Mouse (Mus musculus) heart, embryonic 10.5 days (tissue): ENCODE measurements around the gene Tubb2b. TPM values are rescaled to one million over a fixed set of nuclear protein-coding genes. Genes with fewer than 3 reads are reported as not detected.

Experiments used
- DNase-seq: peaks from one replicate; pipeline ENCODE4 v3.0.0-alpha.2; 2017; ENCODE audit warnings: low spot score
- H3K27ac ChIP-seq: fragments of 300-500 bp; sonication (generic); 2 replicates; pipeline ENCODE4 v1.5.1; 2016; ENCODE audit warnings: mild to moderate bottlenecking
- H3K27me3 ChIP-seq: fragments of 300-500 bp; sonication (generic); 2 replicates; pipeline ENCODE4 v1.6.1; 2016; ENCODE audit warnings: mild to moderate bottlenecking; ENCODE audit not compliant: poor library complexity, insufficient read depth, severe bottlenecking
- H3K36me3 ChIP-seq: fragments of 300-500 bp; sonication (generic); 2 replicates; pipeline ENCODE4 v1.6.1; 2016; ENCODE audit warnings: mild to moderate bottlenecking, moderate library complexity
- H3K4me1 ChIP-seq: fragments of 300-500 bp; sonication (generic); 2 replicates; pipeline ENCODE4 v1.6.1; 2016; ENCODE audit warnings: mild to moderate bottlenecking
- H3K4me3 ChIP-seq: fragments of 300-500 bp; sonication (generic); 2 replicates; pipeline ENCODE4 v1.5.1; 2016; ENCODE audit warnings: mild to moderate bottlenecking, moderate library complexity
- H3K9me3 ChIP-seq: fragments of 300-500 bp; sonication (generic); 2 replicates; pipeline ENCODE4 v1.6.1; 2016; ENCODE audit warnings: mild to moderate bottlenecking, moderate library complexity
- WGBS: fragments of 180-500 bp; shearing (Covaris S2); methylation state at CpG from one replicate; pipeline ENCODE4 v1.1.7; 2016; 5-methylcytosine and 5-hydroxymethylcytosine counted together
- polyA plus RNA-seq: library from polyadenylated mRNA; unstranded; fragments of >200 nt; fragmentation: Nextera tagmentation; extraction: Ambion mirVana; gene quantifications from 2 replicates; pipeline ENCODE4 v1.2.1, GENCODE M21; 2016

The Tubb2b gene
- polyA plus RNA-seq, 1 experiment from 2014 or later, result 18.8 TPM

- no peaks in the 10 kb centered on the region for H3K36me3 ChIP-seq
- no peak for DNase-seq
- 64% methylated on average over 7 of the region's 7 CpGs for WGBS
- no peaks in the 10 kb centered on the region for H3K9me3 ChIP-seq
- peaks cover 52% of the 10 kb centered on the region for H3K4me1 ChIP-seq
- H3K4me3 ChIP-seq, result no peak overlapping the region
- no peaks in the 10 kb centered on the region for H3K27me3 ChIP-seq
- H3K27ac ChIP-seq, result 0 out of 2 replicates have a peak overlapping the region, but pooled peaks have one; percentile 36
These were observed 22.4 kb upstream of the Tubb2b start for GRCm38 (mm10) chr13:34152695-34153094.

GRCm38 (mm10) chr13:34151425-34151824 lies 21.2 kb upstream of the Tubb2b start:
- H3K27me3 ChIP-seq, result no peaks in the 10 kb centered on the region
- H3K9me3 ChIP-seq, result no peaks in the 10 kb centered on the region
- WGBS, result 87% methylated on average over 1 of the region's 1 CpGs
- no peaks in the 10 kb centered on the region for H3K36me3 ChIP-seq
- peaks cover 47% of the 10 kb centered on the region for H3K4me1 ChIP-seq
- H3K4me3 ChIP-seq, result no peak overlapping the region
- peak; percentile 66 for DNase-seq
- H3K27ac ChIP-seq, result no peak overlapping the region

- Histone ChIP-seq H3K27me3 (no peaks in the 10 kb centered on the region), H3K4me1 (peaks cover 41% of the 10 kb centered on the region), H3K4me3 (peak overlapping the region; percentile 54), H3K27ac (peak overlapping the region; percentile 90), H3K9me3 (no peaks in the 10 kb centered on the region), H3K36me3 (no peaks in the 10 kb centered on the region)
- DNase-seq, result peak; percentile 81
- 7% methylated on average over 19 of the region's 19 CpGs for WGBS
These were observed 20.2 kb upstream of the Tubb2b start for GRCm38 (mm10) chr13:34150271-34151027.

- peaks cover 38% of the 10 kb centered on the region for H3K4me1 ChIP-seq
These were observed 19.4 kb upstream of the Tubb2b start for GRCm38 (mm10) chr13:34149463-34150176.

GRCm38 (mm10) chr13:34148767-34149392 lies 18.6 kb upstream of the Tubb2b start:
- no peaks in the 10 kb centered on the region for H3K9me3 ChIP-seq
- no peaks in the 10 kb centered on the region for H3K36me3 ChIP-seq
- peak overlapping the region; percentile 90 for H3K27ac ChIP-seq
- peak overlapping the region; percentile 54 for H3K4me3 ChIP-seq
- peaks cover 34% of the 10 kb centered on the region for H3K4me1 ChIP-seq
- peak; percentile 87 for DNase-seq
- 6% methylated on average over 23 of the region's 23 CpGs for WGBS
- H3K27me3 ChIP-seq, result no peaks in the 10 kb centered on the region

More at GRCm38 (mm10) chr13:34149463-34150176, 19.4 kb upstream of the Tubb2b start:
- no peaks in the 10 kb centered on the region for H3K36me3 ChIP-seq
- H3K9me3 ChIP-seq, result no peaks in the 10 kb centered on the region
- H3K27ac ChIP-seq, result peak overlapping the region; percentile 90
- H3K27me3 ChIP-seq, result no peaks in the 10 kb centered on the region
- H3K4me3 ChIP-seq, result peak overlapping the region; percentile 54
- peak; percentile 66 for DNase-seq
- 42% methylated on average over 5 of the region's 5 CpGs for WGBS

- Histone ChIP-seq H3K27ac (peak overlapping the region; percentile 90), H3K27me3 (no peaks in the 10 kb centered on the region), H3K9me3 (no peaks in the 10 kb centered on the region), H3K4me3 (no peak overlapping the region), H3K4me1 (peaks cover 29% of the 10 kb centered on the region), H3K36me3 (no peaks in the 10 kb centered on the region)
- DNase-seq, result no peak
- WGBS, result 77% methylated on average over 3 of the region's 3 CpGs
These were observed 17.9 kb upstream of the Tubb2b start for GRCm38 (mm10) chr13:34148181-34148580.

- no peaks in the 10 kb centered on the region for H3K27me3 ChIP-seq
- no peaks in the 10 kb centered on the region for H3K9me3 ChIP-seq
- no peaks in the 10 kb centered on the region for H3K36me3 ChIP-seq
- WGBS, result 59% methylated on average over 3 of the region's 3 CpGs
- no peak overlapping the region for H3K27ac ChIP-seq
- H3K4me3 ChIP-seq, result no peak overlapping the region
- DNase-seq, result no peak
- H3K4me1 ChIP-seq, result peaks cover 29% of the 10 kb centered on the region
These were observed 16.6 kb upstream of the Tubb2b start for GRCm38 (mm10) chr13:34146916-34147315.

GRCm38 (mm10) chr13:34143389-34143788 lies 13.1 kb upstream of the Tubb2b start:
- DNase-seq, result no peak
- no peak overlapping the region for H3K27ac ChIP-seq
- H3K4me1 ChIP-seq, result peaks cover 7% of the 10 kb centered on the region; the same call in 1 of the 2 replicates
- no peaks in the 10 kb centered on the region for H3K36me3 ChIP-seq
- no peak overlapping the region for H3K4me3 ChIP-seq
- WGBS, result 61% methylated on average over 5 of the region's 5 CpGs
- H3K27me3 ChIP-seq, result no peaks in the 10 kb centered on the region
- H3K9me3 ChIP-seq, result no peaks in the 10 kb centered on the region

- Histone ChIP-seq H3K9me3 (no peaks in the 10 kb centered on the region), H3K27ac (no peak overlapping the region), H3K36me3 (no peaks in the 10 kb centered on the region), H3K27me3 (peaks cover 16% of the 10 kb centered on the region; the same call in 1 of the 2 replicates), H3K4me3 (no peak overlapping the region), H3K4me1 (peaks cover 23% of the 10 kb centered on the region)
- no peak for DNase-seq
- 78% methylated on average over 7 of the region's 7 CpGs for WGBS
These were observed 6.3 kb upstream of the Tubb2b start for GRCm38 (mm10) chr13:34136605-34137004.

- Histone ChIP-seq H3K4me1 (peaks cover 33% of the 10 kb centered on the region), H3K27ac (no peak overlapping the region), H3K4me3 (no peak overlapping the region), H3K36me3 (no peaks in the 10 kb centered on the region), H3K27me3 (peaks cover 16% of the 10 kb centered on the region; the same call in 1 of the 2 replicates), H3K9me3 (no peaks in the 10 kb centered on the region)
- WGBS, result 67% methylated on average over 7 of the region's 7 CpGs
- no peak for DNase-seq
These were observed 4.0 kb upstream of the Tubb2b start for GRCm38 (mm10) chr13:34134276-34134675.

GRCm38 (mm10) chr13:34133326-34134071 lies 3.2 kb upstream of the Tubb2b start:
- DNase-seq, result no peak
- H3K9me3 ChIP-seq, result no peaks in the 10 kb centered on the region
- peaks cover 40% of the 10 kb centered on the region for H3K4me1 ChIP-seq
- peak overlapping the region; percentile 38 for H3K4me3 ChIP-seq
- H3K27me3 ChIP-seq, result peaks cover 16% of the 10 kb centered on the region; the same call in 1 of the 2 replicates
- WGBS, result 12% methylated on average over 15 of the region's 15 CpGs
- no peaks in the 10 kb centered on the region for H3K36me3 ChIP-seq
- H3K27ac ChIP-seq, result no peak overlapping the region; the same call in 1 of the 2 replicates

- Histone ChIP-seq H3K4me3 (peak overlapping the region; percentile 80), H3K27ac (peak overlapping the region; percentile 89; the same call in 1 of the 2 replicates), H3K9me3 (no peaks in the 10 kb centered on the region), H3K4me1 (peaks cover 40% of the 10 kb centered on the region), H3K36me3 (peaks cover 4% of the 10 kb centered on the region; the same call in 1 of the 2 replicates), H3K27me3 (peaks cover 14% of the 10 kb centered on the region; the same call in 1 of the 2 replicates)
- 33% methylated on average over 6 of the region's 6 CpGs for WGBS
- no peak for DNase-seq
These were observed 2.6 kb upstream of the Tubb2b start for GRCm38 (mm10) chr13:34132875-34133274.
